Mouse (Mus musculus): ENCODE measurements at regions not wholly inside any gene's neighbourhood (a gene's known extent, or its start where the extent isn't known, plus 50 kb on each side); places are given as distances from the start of the nearest gene placed in this dataset.

- Histone ChIP-seq H3K4me1 (replicated peaks; ENCODE audit: control insufficient read depth, insufficient read depth, low read length) (no peaks in the 10 kb centered on the region), H3K36me3 (ENCODE audit: control insufficient read depth, insufficient read depth, low read length) (no peaks in the 10 kb centered on the region), H3K9me3 (ENCODE audit: control insufficient read depth, low read length) (no peaks in the 10 kb centered on the region), H3K4me2 (ENCODE audit: low read depth, low read length) (no peak overlapping the region), H3K27ac (ENCODE audit: low read length) (no peak overlapping the region), H3K9ac (ENCODE audit: low read length) (no peak overlapping the region), H3K4me3 (ENCODE audit: low read length) (no peak overlapping the region), H3K27me3 (ENCODE audit: control insufficient read depth, insufficient read depth, low read depth, low read length) (no peaks in the 10 kb centered on the region)
- whole genome bisulfite sequencing, result 45% methylated on average over 2 of the region's 2 CpGs
- ATAC-seq (ENCODE audit: low read depth), result no peak
Measured at GRCm38 (mm10) chr17:58672291-58672690, 318.9 kb downstream of the Pdzph1 start.

- Histone ChIP-seq H3K4me1 (replicated peaks; ENCODE audit: control insufficient read depth, insufficient read depth, low read length) (no peaks in the 10 kb centered on the region), H3K27me3 (ENCODE audit: control insufficient read depth, insufficient read depth, low read depth, low read length) (no peaks in the 10 kb centered on the region), H3K9me3 (ENCODE audit: control insufficient read depth, low read length) (no peaks in the 10 kb centered on the region), H3K9ac (ENCODE audit: low read length) (no peak overlapping the region), H3K4me2 (ENCODE audit: low read depth, low read length) (no peak overlapping the region), H3K4me3 (ENCODE audit: low read length) (no peak overlapping the region), H3K27ac (ENCODE audit: low read length) (no peak overlapping the region), H3K36me3 (ENCODE audit: control insufficient read depth, insufficient read depth, low read length) (no peaks in the 10 kb centered on the region)
- WGBS, result 86% methylated on average over 3 of the region's 3 CpGs
- no peak for ATAC-seq (ENCODE audit: low read depth)
Measured at GRCm38 (mm10) chr17:58668036-58668435, 323.1 kb downstream of the Pdzph1 start.

- Histone ChIP-seq H3K4me1 (replicated peaks; ENCODE audit: control insufficient read depth, insufficient read depth, low read length) (no peaks in the 10 kb centered on the region), H3K4me3 (ENCODE audit: low read length) (no peak overlapping the region), H3K27ac (ENCODE audit: low read length) (no peak overlapping the region), H3K27me3 (ENCODE audit: control insufficient read depth, insufficient read depth, low read depth, low read length) (no peaks in the 10 kb centered on the region), H3K9me3 (ENCODE audit: control insufficient read depth, low read length) (no peaks in the 10 kb centered on the region), H3K9ac (ENCODE audit: low read length) (no peak overlapping the region), H3K4me2 (ENCODE audit: low read depth, low read length) (no peak overlapping the region), H3K36me3 (ENCODE audit: control insufficient read depth, insufficient read depth, low read length) (no peaks in the 10 kb centered on the region)
- ATAC-seq (ENCODE audit: low read depth), result no peak
- WGBS, result 15% methylated on average over 1 of the region's 1 CpGs
Measured at GRCm38 (mm10) chr17:58643793-58644192, 347.4 kb downstream of the Pdzph1 start.

GRCm38 (mm10) chr17:58642273-58642672 lies 348.9 kb downstream of the Pdzph1 start:
- H3K9me3 ChIP-seq (ENCODE audit: control insufficient read depth, low read length), result no peaks in the 10 kb centered on the region
- no peak overlapping the region for H3K4me2 ChIP-seq (ENCODE audit: low read depth, low read length)
- WGBS, result 43% methylated on average over 1 of the region's 1 CpGs
- no peak overlapping the region for H3K27ac ChIP-seq (ENCODE audit: low read length)
- no peak overlapping the region for H3K4me3 ChIP-seq (ENCODE audit: low read length)
- H3K9ac ChIP-seq (ENCODE audit: low read length), result no peak overlapping the region
- no peaks in the 10 kb centered on the region for H3K36me3 ChIP-seq (ENCODE audit: control insufficient read depth, insufficient read depth, low read length)
- ATAC-seq (ENCODE audit: low read depth), result peak; percentile 71
- no peaks in the 10 kb centered on the region for H3K27me3 ChIP-seq (ENCODE audit: control insufficient read depth, insufficient read depth, low read depth, low read length)
- H3K4me1 ChIP-seq (replicated peaks; ENCODE audit: control insufficient read depth, insufficient read depth, low read length), result no peaks in the 10 kb centered on the region

GRCm38 (mm10) chr17:58598911-58599310 lies 392.3 kb downstream of the Pdzph1 start:
- H3K4me1 ChIP-seq (replicated peaks; ENCODE audit: control insufficient read depth, insufficient read depth, low read length), result no peaks in the 10 kb centered on the region
- H3K9ac ChIP-seq (ENCODE audit: low read length), result no peak overlapping the region
- 75% methylated on average over 1 of the region's 1 CpGs for WGBS
- no peaks in the 10 kb centered on the region for H3K36me3 ChIP-seq (ENCODE audit: control insufficient read depth, insufficient read depth, low read length)
- H3K9me3 ChIP-seq (ENCODE audit: control insufficient read depth, low read length), result no peaks in the 10 kb centered on the region
- no peak for ATAC-seq (ENCODE audit: low read depth)
- H3K27ac ChIP-seq (ENCODE audit: low read length), result no peak overlapping the region
- no peaks in the 10 kb centered on the region for H3K27me3 ChIP-seq (ENCODE audit: control insufficient read depth, insufficient read depth, low read depth, low read length)
- no peak overlapping the region for H3K4me3 ChIP-seq (ENCODE audit: low read length)
- H3K4me2 ChIP-seq (ENCODE audit: low read depth, low read length), result no peak overlapping the region

- Histone ChIP-seq H3K36me3 (ENCODE audit: control insufficient read depth, insufficient read depth, low read length) (no peaks in the 10 kb centered on the region), H3K9me3 (ENCODE audit: control insufficient read depth, low read length) (no peaks in the 10 kb centered on the region), H3K4me3 (ENCODE audit: low read length) (no peak overlapping the region), H3K4me1 (replicated peaks; ENCODE audit: control insufficient read depth, insufficient read depth, low read length) (no peaks in the 10 kb centered on the region), H3K4me2 (ENCODE audit: low read depth, low read length) (no peak overlapping the region), H3K27ac (ENCODE audit: low read length) (no peak overlapping the region), H3K27me3 (ENCODE audit: control insufficient read depth, insufficient read depth, low read depth, low read length) (no peaks in the 10 kb centered on the region), H3K9ac (ENCODE audit: low read length) (no peak overlapping the region)
- no peak for ATAC-seq (ENCODE audit: low read depth)
Measured at GRCm38 (mm10) chr17:58596661-58597060, 394.5 kb downstream of the Pdzph1 start.

- no peaks in the 10 kb centered on the region for H3K36me3 ChIP-seq (ENCODE audit: control insufficient read depth, insufficient read depth, low read length)
- no peak for ATAC-seq (ENCODE audit: low read depth)
- H3K4me1 ChIP-seq (replicated peaks; ENCODE audit: control insufficient read depth, insufficient read depth, low read length), result no peaks in the 10 kb centered on the region
- no peak overlapping the region for H3K9ac ChIP-seq (ENCODE audit: low read length)
- 53% methylated on average over 2 of the region's 2 CpGs for WGBS
- no peak overlapping the region for H3K4me3 ChIP-seq (ENCODE audit: low read length)
- no peaks in the 10 kb centered on the region for H3K9me3 ChIP-seq (ENCODE audit: control insufficient read depth, low read length)
- H3K27ac ChIP-seq (ENCODE audit: low read length), result no peak overlapping the region
- no peak overlapping the region for H3K4me2 ChIP-seq (ENCODE audit: low read depth, low read length)
- H3K27me3 ChIP-seq (ENCODE audit: control insufficient read depth, insufficient read depth, low read depth, low read length), result no peaks in the 10 kb centered on the region
Measured at GRCm38 (mm10) chr17:58587946-58588345, 403.2 kb downstream of the Pdzph1 start.

- Histone ChIP-seq H3K4me1 (replicated peaks; ENCODE audit: control insufficient read depth, insufficient read depth, low read length) (no peaks in the 10 kb centered on the region), H3K4me2 (ENCODE audit: low read depth, low read length) (no peak overlapping the region), H3K36me3 (ENCODE audit: control insufficient read depth, insufficient read depth, low read length) (no peaks in the 10 kb centered on the region), H3K27ac (ENCODE audit: low read length) (no peak overlapping the region), H3K9me3 (ENCODE audit: control insufficient read depth, low read length) (no peaks in the 10 kb centered on the region), H3K4me3 (ENCODE audit: low read length) (no peak overlapping the region), H3K9ac (ENCODE audit: low read length) (no peak overlapping the region), H3K27me3 (ENCODE audit: control insufficient read depth, insufficient read depth, low read depth, low read length) (no peaks in the 10 kb centered on the region)
- ATAC-seq (ENCODE audit: low read depth), result no peak
- 70% methylated on average over 2 of the region's 2 CpGs for WGBS
Measured at GRCm38 (mm10) chr17:58572885-58573284, 418.3 kb downstream of the Pdzph1 start.

Measured in lung, embryonic 16.5 days (tissue).